Mouse (Mus musculus) liver, embryonic 11.5 days (tissue): Measurements from ENCODE around the gene Rhbdd2. TPM values are rescaled to one million over a fixed set of nuclear protein-coding genes. Genes with fewer than 3 reads are reported as not detected.

Experiments
- ATAC-seq: fragments of 200-750 bp; cut with Nextera tagmentation; replicated peaks from 2 replicates; pipeline ENCODE4 v1.8.0; 2017; ENCODE audit warnings: moderate number of reproducible peaks, mild to moderate bottlenecking, moderate TSS enrichment, moderate library complexity; ENCODE audit not compliant: low FRiP score
- DNase-seq: peaks from one replicate; pipeline ENCODE4 v3.0.0-alpha.2; 2017; ENCODE audit warnings: low spot score
- H3K27ac ChIP-seq: fragments of 300-500 bp; sonication (generic); 2 replicates; pipeline ENCODE4 v1.5.1; 2014; ENCODE audit warnings: mild to moderate bottlenecking, low read depth, low read length, control low read depth
- H3K27me3 ChIP-seq: fragments of 300-500 bp; sonication (generic); replicated peaks from 2 replicates; pipeline ENCODE4 v1.6.1; 2014; ENCODE audit warnings: low read length, mixed read lengths; ENCODE audit not compliant: control insufficient read depth, insufficient read depth
- H3K36me3 ChIP-seq: fragments of 300-500 bp; sonication (generic); 2 replicates; pipeline ENCODE4 v1.6.1; 2014; ENCODE audit warnings: mild to moderate bottlenecking, low read length, moderate library complexity, mixed read lengths; ENCODE audit not compliant: control insufficient read depth, insufficient read depth
- H3K4me1 ChIP-seq: fragments of 300-500 bp; sonication (generic); replicated peaks from 2 replicates; pipeline ENCODE4 v1.6.1; 2014; ENCODE audit warnings: low read length, mixed read lengths; ENCODE audit not compliant: control insufficient read depth, insufficient read depth
- H3K4me2 ChIP-seq: fragments of 300-500 bp; sonication (generic); 2 replicates; pipeline ENCODE4 v1.6.1; 2014; ENCODE audit warnings: mild to moderate bottlenecking, control low read depth, moderate library complexity
- H3K4me3 ChIP-seq: fragments of 300-500 bp; sonication (generic); 2 replicates; pipeline ENCODE4 v1.5.1; 2014; ENCODE audit warnings: low read depth, low read length, control low read depth
- H3K9ac ChIP-seq: fragments of 300-500 bp; sonication (generic); 2 replicates; pipeline ENCODE4 v1.6.1; 2014; ENCODE audit warnings: low read depth, low read length, control low read depth
- H3K9me3 ChIP-seq: fragments of 300-500 bp; sonication (generic); 2 replicates; pipeline ENCODE4 v1.6.1; 2016; ENCODE audit warnings: low read length, inconsistent platforms, mixed read lengths; ENCODE audit not compliant: control insufficient read depth
- WGBS: fragments of 180-500 bp; shearing (Covaris S2); extraction: QIAGEN DNeasy Blood & Tissue Kit; methylation state at CpG from one replicate; pipeline ENCODE4 v1.1.7; 2014; 5-methylcytosine and 5-hydroxymethylcytosine counted together
- polyA plus RNA-seq: library from polyadenylated mRNA; unstranded; fragments of >200 nt; fragmentation: Nextera tagmentation; extraction: Ambion mirVana; gene quantifications from 2 replicates; pipeline ENCODE4 v1.2.1, GENCODE M21; 2014

The Rhbdd2 gene
- polyA plus RNA-seq, 1 experiment from 2014 or later: 27.8 TPM

- ATAC-seq (no peak), DNase-seq (no peak)
- H3K4me1 ChIP-seq: 0 out of 2 replicates have a peak, but pooled peaks cover 8% of the 10 kb centered on the region
- H3K4me2 ChIP-seq: no peak overlapping the region
- 78% methylated on average over 3 of the region's 3 CpGs for WGBS
- no peaks in the 10 kb centered on the region for H3K9me3 ChIP-seq
- no peaks in the 10 kb centered on the region for H3K36me3 ChIP-seq
- no peak overlapping the region for H3K4me3 ChIP-seq
- no peak overlapping the region for H3K9ac ChIP-seq
- H3K27ac ChIP-seq: no peak overlapping the region
- no peaks in the 10 kb centered on the region for H3K27me3 ChIP-seq
Observed at GRCm38 (mm10) chr5:135651536-135651935, 19.1 kb downstream of the Rhbdd2 start.

DNA sequence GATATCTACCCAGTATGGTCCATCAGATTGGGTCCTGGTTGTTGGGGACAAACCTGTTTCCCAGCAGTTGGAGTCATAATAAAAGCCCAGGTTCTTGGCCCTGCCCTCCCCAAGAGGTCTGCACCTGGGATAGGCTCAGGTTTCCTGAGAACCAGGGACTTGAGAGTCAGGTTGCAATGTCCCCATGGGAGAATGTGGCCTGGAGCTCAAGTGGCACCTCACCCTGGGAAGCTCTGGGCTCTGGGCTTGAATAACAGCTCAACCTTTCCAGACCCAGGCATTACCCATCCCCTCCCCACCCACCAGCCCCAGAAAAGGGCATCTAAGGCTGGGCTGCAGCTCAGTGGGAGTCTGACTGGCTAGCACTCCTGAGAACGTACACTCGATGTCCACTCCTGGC lies 20.8 kb downstream of the Rhbdd2 start:
- 82% methylated on average over 2 of the region's 2 CpGs for WGBS

GRCm38 (mm10) chr5:135656046-135656445 lies 23.6 kb downstream of the Rhbdd2 start:
- Histone ChIP-seq H3K4me3 (no peak overlapping the region), H3K27me3 (no peaks in the 10 kb centered on the region), H3K36me3 (no peaks in the 10 kb centered on the region), H3K9me3 (no peaks in the 10 kb centered on the region), H3K4me1 (peaks cover 10% of the 10 kb centered on the region), H3K27ac (no peak overlapping the region), H3K4me2 (no peak overlapping the region), H3K9ac (no peak overlapping the region)
- DNase-seq (no peak), ATAC-seq (no peak)
- WGBS: 70% methylated on average over 5 of the region's 5 CpGs

More for the DNA sequence above, 20.8 kb downstream of the Rhbdd2 start:
- no peak overlapping the region for H3K4me2 ChIP-seq
- H3K9ac ChIP-seq: no peak overlapping the region
- no peaks in the 10 kb centered on the region for H3K27me3 ChIP-seq
- no peaks in the 10 kb centered on the region for H3K36me3 ChIP-seq
- ATAC-seq (no peak), DNase-seq (no peak)
- peaks cover 13% of the 10 kb centered on the region for H3K4me1 ChIP-seq
- H3K27ac ChIP-seq: no peak overlapping the region
- no peaks in the 10 kb centered on the region for H3K9me3 ChIP-seq
- no peak overlapping the region for H3K4me3 ChIP-seq

DNA sequence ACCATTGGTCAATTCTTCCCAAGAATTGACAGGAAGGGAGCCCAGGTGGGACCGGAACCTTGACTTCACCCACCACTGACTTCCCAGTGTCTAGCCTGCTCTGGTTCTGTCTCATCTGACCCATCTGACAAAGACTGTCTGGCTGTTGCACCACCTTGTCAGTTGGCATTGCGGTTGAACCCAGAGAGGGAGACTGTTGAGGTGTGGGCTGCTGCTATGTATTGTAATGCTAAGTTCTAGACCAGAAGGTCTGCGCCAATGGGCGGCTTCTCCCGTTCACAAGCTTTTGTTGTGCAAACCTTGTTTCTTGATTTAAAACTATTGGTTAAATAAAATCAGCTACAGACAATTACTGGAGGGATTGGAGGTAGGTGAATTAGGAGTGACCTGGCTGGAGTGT lies 24.7 kb downstream of the Rhbdd2 start:
- no peaks in the 10 kb centered on the region for H3K9me3 ChIP-seq
- 82% methylated on average over 5 of the region's 5 CpGs for WGBS
- DNase-seq (no peak), ATAC-seq (no peak)
- H3K4me1 ChIP-seq: peaks cover 10% of the 10 kb centered on the region
- no peak overlapping the region for H3K9ac ChIP-seq
- H3K4me3 ChIP-seq: no peak overlapping the region
- no peak overlapping the region; the same call in 1 of the 2 replicates for H3K4me2 ChIP-seq
- H3K36me3 ChIP-seq: no peaks in the 10 kb centered on the region
- H3K27me3 ChIP-seq: no peaks in the 10 kb centered on the region
- no peak overlapping the region for H3K27ac ChIP-seq

- Histone ChIP-seq H3K4me2 (peak overlapping the region; percentile 52), H3K4me3 (peak overlapping the region; percentile 16; the same call in 1 of the 2 replicates), H3K27ac (peak overlapping the region; percentile 48; the same call in 1 of the 2 replicates), H3K9ac (peak overlapping the region; percentile 35; the same call in 1 of the 2 replicates), H3K36me3 (no peaks in the 10 kb centered on the region), H3K9me3 (no peaks in the 10 kb centered on the region), H3K4me1 (peaks cover 10% of the 10 kb centered on the region), H3K27me3 (no peaks in the 10 kb centered on the region)
- DNase-seq (no peak), ATAC-seq (peak; percentile 65)
- WGBS: 34% methylated on average over 17 of the region's 17 CpGs
Observed at GRCm38 (mm10) chr5:135657703-135658373, 25.4 kb downstream of the Rhbdd2 start.

DNA sequence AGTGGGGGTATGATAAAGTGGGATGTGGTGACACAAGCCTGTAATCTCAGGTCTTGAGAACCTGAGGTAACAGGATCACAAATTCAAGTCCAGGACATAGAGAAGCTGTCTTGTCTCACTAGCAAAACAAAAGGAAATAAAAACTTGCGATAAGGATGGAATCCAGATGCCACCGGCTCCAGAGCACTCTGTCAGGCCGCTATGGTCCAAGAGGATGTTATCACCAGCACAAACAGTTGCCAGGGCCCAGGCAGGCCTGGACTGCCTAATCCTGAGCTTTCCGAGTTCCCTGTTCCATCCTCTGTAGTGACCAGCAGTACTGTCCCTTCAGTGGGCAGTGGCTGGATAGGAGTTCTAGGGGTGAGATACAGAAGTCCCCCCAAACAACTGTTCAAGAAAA lies 27.5 kb downstream of the Rhbdd2 start:
- DNase-seq: no peak
- 49% methylated on average over 4 of the region's 4 CpGs for WGBS

GRCm38 (mm10) chr5:135660535-135660934 lies 28.1 kb downstream of the Rhbdd2 start:
- no peak overlapping the region for H3K4me2 ChIP-seq
- H3K9me3 ChIP-seq: no peaks in the 10 kb centered on the region
- H3K4me1 ChIP-seq: peaks cover 10% of the 10 kb centered on the region
- no peak overlapping the region for H3K9ac ChIP-seq
- no peak for DNase-seq
- no peaks in the 10 kb centered on the region for H3K36me3 ChIP-seq
- H3K4me3 ChIP-seq: no peak overlapping the region
- WGBS: 85% methylated on average over 7 of the region's 7 CpGs
- no peak overlapping the region for H3K27ac ChIP-seq
- no peak for ATAC-seq
- H3K27me3 ChIP-seq: no peaks in the 10 kb centered on the region

More for the DNA sequence above, 27.5 kb downstream of the Rhbdd2 start:
- Histone ChIP-seq H3K36me3 (no peaks in the 10 kb centered on the region), H3K9ac (no peak overlapping the region), H3K4me1 (peaks cover 10% of the 10 kb centered on the region), H3K4me3 (no peak overlapping the region), H3K9me3 (no peaks in the 10 kb centered on the region), H3K27me3 (no peaks in the 10 kb centered on the region), H3K27ac (no peak overlapping the region), H3K4me2 (no peak overlapping the region)
- ATAC-seq: no peak

DNA sequence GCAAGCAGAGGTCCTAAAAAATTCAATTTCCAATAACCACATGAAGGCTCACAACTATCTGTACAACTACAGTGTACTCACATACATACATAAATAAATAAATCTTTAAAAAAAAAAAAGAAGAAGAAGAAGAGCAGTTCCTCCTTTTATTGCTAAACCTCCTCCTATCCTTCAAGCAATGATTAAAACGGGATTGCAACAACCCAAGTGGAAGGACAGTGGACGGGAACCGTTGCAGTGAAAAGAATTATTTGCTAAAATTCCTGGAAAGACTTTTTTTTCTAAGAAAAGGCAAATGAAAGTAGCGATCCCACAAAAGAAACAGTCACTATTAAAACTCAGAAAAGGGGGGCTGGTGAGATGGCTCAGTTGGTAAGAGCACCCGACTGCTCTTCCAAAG lies 34.5 kb downstream of the Rhbdd2 start:
- no peak for ATAC-seq
- Histone ChIP-seq H3K27me3 (no peaks in the 10 kb centered on the region), H3K36me3 (no peaks in the 10 kb centered on the region), H3K4me2 (no peak overlapping the region), H3K4me3 (no peak overlapping the region), H3K27ac (no peak overlapping the region), H3K9ac (no peak overlapping the region), H3K9me3 (no peaks in the 10 kb centered on the region), H3K4me1 (peaks cover 5% of the 10 kb centered on the region)
- no peak for DNase-seq
- WGBS: 78% methylated on average over 5 of the region's 5 CpGs

GRCm38 (mm10) chr5:135668071-135668470 lies 35.7 kb downstream of the Rhbdd2 start:
- H3K27me3 ChIP-seq: no peaks in the 10 kb centered on the region
- ATAC-seq: no peak
- WGBS: 52% methylated on average over 7 of the region's 7 CpGs
- no peak for DNase-seq
- no peak overlapping the region for H3K9ac ChIP-seq
- H3K4me1 ChIP-seq: peaks cover 5% of the 10 kb centered on the region
- no peaks in the 10 kb centered on the region for H3K9me3 ChIP-seq
- no peak overlapping the region for H3K27ac ChIP-seq
- no peak overlapping the region for H3K4me3 ChIP-seq
- H3K4me2 ChIP-seq: no peak overlapping the region
- H3K36me3 ChIP-seq: no peaks in the 10 kb centered on the region
